Mouse (Mus musculus) CD4-positive, CD25-positive, alpha-beta regulatory T cell, adult 4 months (primary cell): Measurements from ENCODE around the gene Exoc6. TPM values are rescaled to one million over a fixed set of nuclear protein-coding genes. Genes with fewer than 3 reads are reported as not detected.
"Not testable (repeated sequence)": the region's sequence is repeated elsewhere in the genome, so short reads cannot be mapped to it uniquely, and the experiment has no call there.

Experiments used
- ATAC-seq: one replicate; pipeline ENCODE4 v1.8.0; 2017
- polyA plus RNA-seq, 2 experiments: library from polyadenylated mRNA; unstranded; fragments of 100-300 nt; shearing (Covaris generic); gene quantifications; one replicate each; pipeline ENCODE4 v1.2.1; 2017

Exoc6 gene
- polyA plus RNA-seq, 2 experiments from 2014 or later, result 33.3 to 41.4 TPM

DNA sequence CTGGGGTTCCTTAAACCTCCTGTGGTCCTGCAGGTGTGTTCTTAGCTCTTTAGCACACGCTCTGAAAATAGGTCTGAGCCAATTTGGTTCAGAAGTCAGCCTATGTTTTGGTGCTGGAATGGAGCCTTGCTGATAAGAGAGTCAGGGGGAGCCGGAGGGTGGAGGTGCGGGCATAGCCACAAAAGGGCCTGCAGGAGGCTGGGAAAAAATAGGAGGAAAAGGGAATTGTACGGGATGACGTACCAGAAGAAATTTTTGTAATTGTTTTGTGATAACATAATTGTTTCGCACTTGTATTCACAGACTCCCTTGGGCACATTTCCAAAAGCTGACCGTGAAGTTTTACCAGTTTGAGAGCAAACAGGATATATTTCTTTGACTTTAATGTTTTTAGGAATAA, 10.0 kb upstream of the Exoc6 start:
- ATAC-seq, result no peak

DNA sequence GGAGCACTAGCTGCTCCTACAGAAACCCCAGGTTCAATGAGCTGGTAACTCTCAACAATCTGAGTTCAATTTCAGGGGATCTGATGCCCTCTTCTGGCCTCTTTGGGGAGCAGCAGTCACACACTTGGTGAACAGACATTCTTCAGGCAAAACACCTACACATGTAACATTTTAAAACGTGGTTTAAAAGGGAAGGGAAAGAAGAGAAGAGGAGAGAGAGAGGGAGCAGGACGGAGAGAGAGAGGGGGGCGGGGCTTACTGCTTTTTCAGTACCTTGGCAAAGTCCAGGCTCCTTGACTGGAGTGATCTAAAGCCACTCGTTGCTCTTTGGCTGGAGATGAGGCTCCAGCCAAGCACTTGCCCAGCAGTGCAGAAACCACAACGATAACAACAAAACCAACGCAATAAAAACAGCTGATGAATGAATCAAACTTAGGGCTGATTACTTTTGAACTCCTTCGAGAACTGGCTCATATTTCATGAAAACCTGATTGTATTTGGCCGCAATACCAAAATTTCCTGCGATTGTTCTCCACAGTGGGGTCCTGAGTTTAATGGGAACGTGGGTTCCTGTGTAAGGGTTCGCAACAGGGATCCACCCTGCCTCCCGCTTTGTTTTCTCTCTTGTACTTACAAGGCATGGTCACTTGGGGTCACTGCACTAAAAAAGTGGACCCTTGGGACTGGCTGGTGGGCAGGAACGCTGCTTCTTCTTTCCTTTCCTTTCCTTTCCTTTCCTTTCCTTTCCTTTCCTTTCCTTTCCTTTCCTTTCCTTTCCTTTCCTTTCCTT, 6.5 kb upstream of the Exoc6 start:
- ATAC-seq, result no peak

DNA sequence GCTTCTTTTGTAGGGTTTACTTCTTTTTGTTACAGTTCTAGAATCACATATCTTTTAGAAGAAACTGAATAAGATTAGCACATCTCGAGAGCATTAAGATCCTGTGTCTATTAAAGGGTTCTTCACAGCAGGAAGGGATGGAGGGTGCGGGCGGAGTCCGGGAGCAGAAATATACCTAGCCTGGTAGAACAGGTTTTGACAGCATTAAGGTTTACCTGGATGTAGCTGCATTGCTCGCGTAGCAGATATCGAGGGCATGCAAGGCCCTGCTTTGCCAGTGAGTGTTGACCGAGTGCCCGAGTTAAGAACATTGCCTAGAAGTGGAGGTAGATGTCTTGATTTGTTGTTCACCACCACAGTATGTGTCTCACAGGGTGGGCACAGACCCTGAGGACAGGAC, 5.7 kb upstream of the Exoc6 start:
- no peak for ATAC-seq

GRCm38 (mm10) chr19:37545231-37545630, 5.0 kb upstream of the Exoc6 start:
- no peak for ATAC-seq

- ATAC-seq, result no peak
These were observed 4.5 kb upstream of the Exoc6 start for GRCm38 (mm10) chr19:37545725-37546124.

DNA sequence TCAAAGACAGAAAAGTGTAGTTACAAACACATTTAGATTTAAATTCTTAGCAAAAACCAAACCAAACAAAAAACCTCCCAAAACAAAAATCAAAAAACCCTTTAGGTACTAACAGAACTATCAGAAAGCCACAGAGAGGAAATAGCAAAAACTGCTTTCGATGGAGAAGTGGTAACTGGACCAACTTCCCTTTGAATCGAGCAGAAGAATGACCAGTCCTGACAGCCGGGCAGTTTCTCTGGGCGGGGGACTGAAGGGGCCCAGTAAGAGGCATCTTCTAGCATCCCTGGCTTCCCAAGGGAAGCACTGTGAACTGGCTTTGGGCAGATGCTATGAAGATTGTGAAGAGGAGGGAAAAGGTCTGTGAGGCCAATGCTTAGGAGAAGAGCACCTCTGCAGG, 3.4 kb upstream of the Exoc6 start:
- no peak for ATAC-seq

DNA sequence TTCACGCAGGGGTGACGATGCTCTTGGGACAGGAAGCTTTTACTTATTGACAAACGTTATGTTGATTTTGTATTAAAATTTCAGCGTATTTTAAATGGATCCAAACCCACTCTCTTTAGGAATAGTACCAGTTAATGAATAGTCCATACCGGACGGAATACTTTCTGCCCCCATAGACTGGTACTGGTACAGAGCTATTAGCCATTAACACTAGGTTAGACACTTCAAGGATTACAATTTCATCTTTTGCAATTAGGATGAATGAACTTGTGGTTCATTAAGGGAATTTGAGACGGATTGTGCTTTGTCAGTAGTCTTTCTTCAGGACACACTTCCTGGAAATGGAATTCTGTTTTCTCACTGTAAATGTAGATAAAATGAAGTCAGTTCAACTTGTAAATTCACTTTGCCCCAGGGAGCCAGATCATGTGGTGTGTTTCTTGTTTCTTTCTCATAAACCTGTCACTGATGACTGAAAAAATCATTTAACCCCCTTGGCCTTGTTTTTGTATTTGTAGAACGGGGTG, 885 bp downstream of the Exoc6 start:
- ATAC-seq, result no peak

DNA sequence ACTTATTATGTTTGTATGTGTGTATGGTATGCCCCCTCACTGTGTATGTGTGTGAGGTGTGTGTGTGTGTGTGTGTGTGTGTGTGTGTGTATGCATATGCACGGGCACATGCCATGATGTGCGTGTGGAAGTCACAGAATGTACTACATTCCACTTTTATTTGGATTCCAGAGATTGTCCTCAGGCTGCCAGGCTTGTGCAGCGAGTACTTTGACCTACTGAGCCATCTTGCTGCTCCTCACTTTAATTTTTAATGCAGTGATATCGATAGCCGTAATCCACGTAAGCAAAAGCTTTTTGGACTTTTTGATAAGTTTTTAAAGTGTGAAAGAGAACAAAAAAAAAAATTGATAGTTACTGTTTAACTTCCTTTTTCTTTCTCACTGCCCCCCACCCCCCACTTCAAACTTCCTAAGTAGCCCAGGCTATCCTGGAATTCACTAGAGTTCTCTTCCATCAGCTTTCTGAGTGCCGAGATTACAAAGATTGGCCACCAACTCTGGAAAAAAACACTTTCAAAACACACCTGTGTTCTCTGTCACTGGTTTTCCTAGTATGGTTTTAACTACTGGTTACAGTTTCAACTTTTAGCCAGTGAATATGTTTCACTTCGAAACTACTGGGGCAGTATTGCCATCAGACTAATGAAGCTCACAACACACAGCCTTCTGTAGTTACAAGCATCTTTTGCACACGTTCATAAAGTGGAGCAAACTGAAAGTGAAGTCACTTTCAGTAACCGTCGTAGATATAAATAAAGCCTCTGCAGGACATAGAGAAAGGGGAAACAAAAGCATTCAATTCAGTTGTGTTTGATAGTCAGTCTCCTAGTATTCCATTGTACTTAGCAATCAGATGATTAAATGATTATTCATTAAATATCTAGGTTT, 3.4 kb downstream of the Exoc6 start:
- peak; percentile 66 for ATAC-seq

- not testable (repeated sequence) for ATAC-seq
These were observed 4.0 kb downstream of the Exoc6 start for GRCm38 (mm10) chr19:37554266-37554650.

DNA sequence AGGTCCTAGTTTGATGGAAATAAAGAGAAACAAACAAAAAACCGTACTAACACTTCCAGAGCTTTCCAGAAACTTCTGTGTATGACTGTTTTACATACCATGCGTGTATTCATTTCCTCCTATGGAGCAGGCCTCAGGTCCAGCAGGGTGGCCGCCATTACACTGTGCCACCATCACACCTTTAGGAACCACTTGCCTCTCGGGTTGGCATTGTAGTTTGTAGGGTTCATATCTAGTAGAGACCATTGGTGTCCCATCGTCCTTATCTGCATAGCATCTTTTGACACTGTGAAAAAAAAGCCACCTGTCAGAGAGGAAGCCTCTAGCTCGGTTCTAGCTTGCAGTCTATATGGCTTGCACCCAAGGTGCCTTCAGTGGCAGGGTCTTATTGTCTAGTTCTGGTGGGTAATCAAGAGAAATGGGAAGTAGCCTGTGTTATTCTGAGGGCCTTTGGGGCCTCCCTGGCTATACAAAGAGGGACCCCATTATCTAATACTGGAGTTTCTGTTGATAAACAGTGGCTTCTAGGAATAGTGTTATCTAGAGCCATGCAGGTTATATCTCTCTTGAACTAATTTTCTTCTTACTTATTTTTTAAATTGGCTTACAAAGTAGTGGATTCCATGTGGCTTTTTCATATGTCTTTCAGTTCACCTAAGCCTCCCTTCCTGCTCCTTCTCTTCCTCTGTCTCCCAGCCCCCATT, 5.8 kb downstream of the Exoc6 start:
- ATAC-seq, result no peak

GRCm38 (mm10) chr19:37557898-37558297, 7.7 kb downstream of the Exoc6 start:
- ATAC-seq, result no peak

DNA sequence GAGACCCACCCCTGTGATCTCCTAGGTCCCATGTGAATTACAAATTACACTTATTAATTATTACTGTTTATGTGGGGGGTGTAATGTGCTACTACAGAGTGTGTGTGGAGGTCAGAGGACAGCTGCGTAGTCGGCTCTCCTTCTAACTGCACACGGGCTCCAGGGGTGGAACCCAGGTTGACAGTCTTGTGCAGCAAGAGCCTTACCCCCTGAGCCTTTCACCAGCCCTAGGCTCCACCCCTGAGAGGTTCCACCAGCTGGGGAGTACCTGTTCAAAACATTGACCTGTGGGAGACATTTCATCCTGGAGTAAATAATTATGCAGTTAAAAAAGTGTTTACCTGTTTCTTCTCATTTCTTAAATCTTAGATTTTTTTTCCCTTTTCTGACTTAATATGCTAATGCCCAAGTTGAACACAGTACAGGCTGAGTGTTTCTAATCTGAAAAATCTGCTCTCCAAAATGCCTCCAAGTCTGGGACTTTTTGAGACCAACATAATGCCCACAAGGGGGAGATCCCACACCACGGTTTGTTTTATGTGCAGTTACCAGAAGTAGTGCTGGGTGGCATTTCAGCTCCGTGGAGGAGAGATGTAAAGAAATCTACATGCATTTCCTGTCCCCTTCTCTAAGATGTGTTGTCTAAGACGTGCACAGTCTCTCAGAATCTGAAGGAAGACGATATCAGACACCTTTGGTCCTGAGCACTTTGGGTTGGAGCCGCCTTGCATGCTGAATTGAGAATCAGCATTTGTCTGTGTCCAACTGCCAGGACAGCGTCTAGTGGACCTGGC, 9.3 kb downstream of the Exoc6 start:
- ATAC-seq, result peak; percentile 83

DNA sequence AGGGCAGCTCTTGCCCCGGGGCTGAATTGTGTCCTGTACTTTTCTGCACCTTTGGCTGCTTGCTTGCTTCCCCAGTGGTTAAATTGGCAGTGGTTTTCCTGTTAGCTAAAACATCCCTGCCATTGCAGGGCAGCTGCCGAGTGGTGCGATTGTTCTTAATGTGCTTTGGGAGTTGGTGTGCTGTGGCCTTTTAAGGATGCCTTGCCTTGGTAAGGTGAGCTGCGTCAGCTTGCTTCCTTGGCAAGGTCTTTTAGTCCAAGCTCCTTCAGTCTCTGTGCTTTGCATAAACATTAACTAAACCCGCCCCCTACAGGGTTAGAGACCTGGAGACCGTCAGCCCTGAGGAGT, 9.8 kb downstream of the Exoc6 start:
- ATAC-seq, result peak; percentile 12

- peak; percentile 70 for ATAC-seq
These were observed 11.1 kb downstream of the Exoc6 start for GRCm38 (mm10) chr19:37561106-37561892.

GRCm38 (mm10) chr19:37563763-37564162, 13.5 kb downstream of the Exoc6 start:
- no peak for ATAC-seq

DNA sequence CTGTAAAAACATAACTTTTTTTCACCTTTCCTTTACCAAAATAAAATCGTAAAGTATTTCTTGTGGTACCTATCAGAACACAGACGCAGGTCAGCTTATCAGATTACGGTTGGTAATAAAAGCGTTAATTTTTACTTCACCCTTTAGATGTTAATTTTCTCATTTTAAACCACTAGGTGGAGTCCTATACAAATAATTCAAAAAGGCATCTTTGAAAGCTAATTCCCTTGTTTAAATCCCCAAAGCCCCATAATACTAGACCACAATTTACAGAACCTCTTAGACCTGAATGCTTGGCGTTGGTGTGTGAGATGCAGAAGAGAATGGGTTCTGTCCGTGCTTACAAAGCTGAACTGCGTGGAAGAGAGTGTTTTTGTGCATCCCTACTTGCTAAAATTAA, 15.6 kb downstream of the Exoc6 start:
- no peak for ATAC-seq

DNA sequence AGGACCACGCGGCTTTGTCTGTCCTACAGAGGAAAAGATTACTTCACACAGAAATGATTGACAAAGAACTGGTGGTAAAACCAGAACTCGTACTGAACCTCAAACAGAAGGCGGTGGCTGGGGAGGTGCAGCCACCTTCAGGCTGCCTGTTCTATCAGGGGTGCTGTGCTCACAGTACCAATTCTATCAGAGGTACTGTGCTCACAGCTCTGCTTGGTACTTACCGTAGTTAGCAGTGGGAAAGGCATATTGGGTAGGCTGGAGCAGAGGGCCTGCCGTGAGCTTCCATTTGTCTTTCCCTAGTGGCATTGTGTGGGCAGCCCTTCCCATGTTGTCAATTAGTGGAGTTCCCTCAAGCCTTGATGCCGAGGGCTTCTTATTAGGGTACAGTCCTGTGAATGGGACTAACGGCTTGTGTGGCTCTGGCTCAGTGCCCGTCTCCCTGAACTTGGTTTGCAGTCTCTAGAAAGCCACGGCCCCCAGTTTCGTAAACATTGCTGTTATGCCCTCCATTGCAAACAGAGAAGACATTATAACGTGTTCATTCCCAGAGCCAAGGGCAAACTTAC, 19.1 kb downstream of the Exoc6 start:
- no peak for ATAC-seq

DNA sequence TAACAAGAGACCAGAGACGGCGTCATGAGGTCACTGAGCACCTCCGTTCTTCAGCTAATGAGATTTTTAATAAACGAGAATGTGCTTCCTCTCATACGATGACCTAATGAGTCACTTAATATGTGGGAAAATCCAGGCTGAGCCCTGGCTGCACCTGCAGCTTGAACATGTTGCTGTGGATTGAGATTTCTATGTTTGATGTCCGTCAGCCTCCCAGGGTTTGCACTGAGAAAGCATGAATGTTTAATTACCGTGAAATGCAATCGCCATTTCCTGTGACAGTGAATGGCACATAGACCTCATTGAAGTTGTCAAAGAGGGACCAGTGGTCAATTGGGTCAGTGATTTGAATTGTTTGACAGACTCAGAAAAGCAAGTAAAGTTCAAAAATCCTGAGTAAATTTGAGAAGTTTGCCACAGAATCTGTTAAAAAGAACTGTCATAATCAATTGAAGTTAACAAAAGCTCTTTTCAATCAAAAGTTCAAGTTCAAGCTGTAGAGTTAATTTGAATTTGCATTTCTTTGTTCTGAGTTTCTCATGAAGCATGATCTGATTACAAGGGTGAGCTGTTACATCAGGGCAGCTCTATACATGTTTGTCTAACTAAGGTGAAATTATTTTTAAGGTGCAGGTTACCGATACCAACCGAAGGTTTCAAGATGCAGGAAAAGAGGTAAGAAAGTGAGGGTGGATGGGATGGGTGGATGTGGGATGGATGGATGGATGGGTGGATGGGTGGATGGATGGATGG, 20.9 kb downstream of the Exoc6 start:
- ATAC-seq, result no peak

DNA sequence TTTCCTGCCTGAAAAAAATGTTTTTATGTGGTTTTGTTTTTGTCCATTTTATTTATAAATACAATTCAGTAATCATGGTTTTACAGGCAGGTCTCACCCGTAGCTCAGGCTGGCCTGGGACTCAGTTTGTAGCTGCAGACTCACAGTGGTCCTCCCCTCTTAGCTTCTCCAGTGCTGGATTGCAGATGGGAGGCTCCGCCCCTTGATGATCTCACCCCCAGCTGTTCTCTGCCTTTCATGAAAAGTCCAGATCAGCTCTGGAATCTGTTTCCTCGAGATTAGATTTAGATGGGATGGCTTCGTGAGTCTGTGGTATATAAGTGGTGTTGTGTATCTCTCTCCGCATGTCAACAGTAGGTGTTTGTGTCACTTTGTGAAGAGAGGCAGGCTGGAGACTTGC, 24.6 kb downstream of the Exoc6 start:
- ATAC-seq, result no peak

- ATAC-seq, result no peak
These were observed 29.4 kb downstream of the Exoc6 start for GRCm38 (mm10) chr19:37579607-37580006.
